Mouse (Mus musculus) myocyte (in vitro differentiated cells): ENCODE data around the gene Ganc. TPM values are rescaled to one million over a fixed set of nuclear protein-coding genes. Genes with fewer than 3 reads are reported as not detected.

Source experiments
- H3K27me3 ChIP-seq: one replicate; pipeline ENCODE4 v1.6.1; 2011; ENCODE audit not compliant: control insufficient read depth, insufficient read depth, insufficient read length
- H3K36me3 ChIP-seq: one replicate; pipeline ENCODE4 v1.6.1; 2011; ENCODE audit not compliant: control insufficient read depth, insufficient read depth
- H3K4me2 ChIP-seq: one replicate; pipeline ENCODE4 v1.6.1; 2011; ENCODE audit warnings: low read depth, control low read depth
- H3K4me3 ChIP-seq: one replicate; pipeline ENCODE4 v1.5.1; 2011; ENCODE audit warnings: mild to moderate bottlenecking, control low read depth, moderate library complexity
- H3K79me2 ChIP-seq: one replicate; pipeline ENCODE4 v1.6.1; 2011; ENCODE audit not compliant: control insufficient read depth, insufficient read depth
- H3ac ChIP-seq: one replicate; pipeline ENCODE4 v1.6.1; 2011; ENCODE audit not compliant: control insufficient read depth, insufficient read length
- CEBPB ChIP-seq: IDR thresholded peaks from 2 replicates; pipeline ENCODE4 v1.6.1; 2011; ENCODE audit warnings: mild to moderate bottlenecking, moderate library complexity; ENCODE audit not compliant: poor library complexity, insufficient read depth, severe bottlenecking
- E2F4 ChIP-seq: IDR thresholded peaks from one replicate; pipeline ENCODE4 v1.6.1; 2011; ENCODE audit warnings: mild to moderate bottlenecking, control low read depth, moderate library complexity; ENCODE audit not compliant: insufficient read depth
- MAX ChIP-seq: IDR thresholded peaks from one replicate; pipeline ENCODE4 v1.6.1; 2011; ENCODE audit warnings: low read depth, mild to moderate bottlenecking, control low read depth
- POLR2AphosphoS2 ChIP-seq: IDR thresholded peaks from one replicate; pipeline ENCODE4 v1.6.1; 2011; ENCODE audit warnings: low read depth, control low read depth; ENCODE audit not compliant: insufficient read length
- SRF ChIP-seq: IDR thresholded peaks from one replicate; pipeline ENCODE4 v1.6.1; 2011; ENCODE audit warnings: low read depth; ENCODE audit not compliant: control insufficient read depth, insufficient read length
- TCF3 ChIP-seq: IDR thresholded peaks from one replicate; pipeline ENCODE4 v1.6.1; 2011; ENCODE audit warnings: low read depth, control low read depth; ENCODE audit not compliant: insufficient read length
- USF1 ChIP-seq: IDR thresholded peaks from one replicate; pipeline ENCODE4 v1.6.1; 2011; ENCODE audit warnings: low read depth, mild to moderate bottlenecking, control low read depth, moderate library complexity
- polyA plus RNA-seq: library from polyadenylated mRNA; unstranded; fragments of >200 nt; fragmentation: generic; extraction: Trizol; gene quantifications from one replicate; pipeline ENCODE4 v1.2.1, GENCODE M21; 2012; ENCODE audit warnings: missing spikeins

Gene Ganc
- polyA plus RNA-seq, 1 experiment, result 3.8 TPM

DNA sequence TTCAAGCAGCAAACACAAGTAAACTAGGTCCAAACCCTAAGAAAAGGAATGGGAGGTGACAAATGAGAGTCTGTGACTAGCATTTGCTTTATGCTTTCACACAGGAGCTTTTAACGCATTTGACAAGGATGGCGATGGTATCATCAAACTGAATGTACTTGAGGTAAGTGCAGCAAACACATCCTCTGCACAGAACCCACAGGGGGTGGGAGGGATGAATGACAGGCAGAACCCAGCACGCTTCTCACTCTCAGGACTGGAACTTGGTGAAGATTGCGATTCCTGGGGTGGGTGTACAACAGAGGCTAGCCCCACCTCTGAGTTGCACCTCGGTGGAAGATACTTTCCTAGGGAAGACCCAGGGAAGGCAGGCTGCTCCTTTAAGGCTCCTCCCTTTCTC, 100.3 kb downstream of the Ganc start:
- H3ac ChIP-seq, result no peak overlapping the region
- no peak overlapping the region for H3K4me3 ChIP-seq
- H3K36me3 ChIP-seq, result peaks cover 7% of the 10 kb centered on the region
- no peak overlapping the region for H3K4me2 ChIP-seq
- TF ChIP-seq CEBPB (no peak), SRF (no peak), POLR2AphosphoS2 (no peak), E2F4 (no peak), USF1 (no peak), MAX (no peak), TCF3 (no peak)
- H3K79me2 ChIP-seq, result no peaks in the 10 kb centered on the region
- H3K27me3 ChIP-seq, result no peaks in the 10 kb centered on the region

Other genes with a start within 250 kb of the Ganc start
- gene Ehd4, start 249.3 kb upstream of the Ganc start, polyA plus RNA-seq, result 101 TPM
- gene Pla2g4e, start 158.6 kb upstream of the Ganc start, polyA plus RNA-seq, result 0.05 TPM
- gene Pla2g4d, start 114.7 kb upstream of the Ganc start, polyA plus RNA-seq, result not detected
- gene Pla2g4f, start 89.7 kb upstream of the Ganc start, polyA plus RNA-seq, result 0.05 TPM
- gene Vps39, start 50.8 kb upstream of the Ganc start, polyA plus RNA-seq, result 34.0 TPM
- 12.4 TPM for gene Tmem87a, start 217 bp downstream of the Ganc start, polyA plus RNA-seq
- 15.9 TPM for gene Capn3, start 52.1 kb downstream of the Ganc start, polyA plus RNA-seq
- 94.6 TPM for gene Zfp106, start 159.9 kb downstream of the Ganc start, polyA plus RNA-seq
- gene Snap23, start 163.8 kb downstream of the Ganc start, polyA plus RNA-seq, result 15.3 TPM
- 4.4 TPM for gene Haus2, start 205.5 kb downstream of the Ganc start, polyA plus RNA-seq
- gene Lrrc57, start 205.6 kb downstream of the Ganc start, polyA plus RNA-seq, result 12.5 TPM
- 5.1 TPM for gene Stard9, start 225.2 kb downstream of the Ganc start, polyA plus RNA-seq